Mouse (Mus musculus) thymus, postnatal 14 days (tissue): ENCODE results near the gene Celf2.

Experiments
- DNase-seq: peaks from one replicate; pipeline ENCODE4 v3.0.0; 2021

Gene Celf2

GRCm38 (mm10) chr2:7173271-7174064 is 335.9 kb downstream of the Celf2 start:
- DNase-seq, result no peak

- no peak for DNase-seq
These were observed 338.2 kb downstream of the Celf2 start for GRCm38 (mm10) chr2:7171087-7171696.

GRCm38 (mm10) chr2:7165786-7166185 is 343.6 kb downstream of the Celf2 start:
- no peak for DNase-seq

GRCm38 (mm10) chr2:7160108-7160507 is 349.3 kb downstream of the Celf2 start:
- no peak for DNase-seq

- DNase-seq, result no peak
These were observed 362.1 kb downstream of the Celf2 start for GRCm38 (mm10) chr2:7147303-7147702.

- no peak for DNase-seq
These were observed 363.8 kb downstream of the Celf2 start for GRCm38 (mm10) chr2:7145541-7146043.

- no peak for DNase-seq
These were observed 364.5 kb downstream of the Celf2 start for GRCm38 (mm10) chr2:7144871-7145270.

- no peak for DNase-seq
These were observed 386.0 kb downstream of the Celf2 start for GRCm38 (mm10) chr2:7123366-7123765.

GRCm38 (mm10) chr2:7115801-7116200 is 393.6 kb downstream of the Celf2 start:
- no peak for DNase-seq

- no peak for DNase-seq
These were observed 394.2 kb downstream of the Celf2 start for GRCm38 (mm10) chr2:7115161-7115560.

GRCm38 (mm10) chr2:7113738-7114137 is 395.6 kb downstream of the Celf2 start:
- no peak for DNase-seq

GRCm38 (mm10) chr2:7112156-7112813 is 397.1 kb downstream of the Celf2 start:
- no peak for DNase-seq

GRCm38 (mm10) chr2:7093414-7093813 is 415.9 kb downstream of the Celf2 start:
- no peak for DNase-seq

- no peak for DNase-seq
These were observed 416.7 kb downstream of the Celf2 start for GRCm38 (mm10) chr2:7092641-7093040.

GRCm38 (mm10) chr2:7090496-7090895 is 418.9 kb downstream of the Celf2 start:
- no peak for DNase-seq

- DNase-seq, result no peak
These were observed 420.1 kb downstream of the Celf2 start for GRCm38 (mm10) chr2:7089069-7089834.

- no peak for DNase-seq
These were observed 420.8 kb downstream of the Celf2 start for GRCm38 (mm10) chr2:7088536-7088935.

GRCm38 (mm10) chr2:7087480-7087879 is 421.9 kb downstream of the Celf2 start:
- no peak for DNase-seq

GRCm38 (mm10) chr2:7083489-7084090 is 425.8 kb downstream of the Celf2 start:
- no peak for DNase-seq

GRCm38 (mm10) chr2:7082376-7083025 is 426.9 kb downstream of the Celf2 start:
- no peak for DNase-seq

GRCm38 (mm10) chr2:7080794-7081783 is 428.3 kb downstream of the Celf2 start:
- DNase-seq, result no peak
